Mouse (Mus musculus) right cerebral cortex, adult 2 months (tissue): ENCODE results near the gene Pde6h.
A peak's percentile ranks its signal among the peaks of the same experiment; 100 is the strongest.

Source experiments
- DNase-seq, 2 experiments: peaks; one replicate each; pipeline ENCODE4 v3.0.0; 2021 to 2022; ENCODE audit warnings: low spot score in 2 of 2

Gene Pde6h

GRCm38 (mm10) chr6:136940188-136940960, 16.7 kb downstream of the Pde6h start:
- no peak for DNase-seq

GRCm38 (mm10) chr6:136941051-136942021, 17.7 kb downstream of the Pde6h start, which contains the start of gene Arhgdib:
Arhgdib (minus strand) TSS chr6:136941899.
- peak; percentile 29 to 34 for DNase-seq

GRCm38 (mm10) chr6:136942280-136942679, 18.6 kb downstream of the Pde6h start:
- peak in 1 of 2 experiments; percentile 14 for DNase-seq

GRCm38 (mm10) chr6:136943392-136943791, 19.8 kb downstream of the Pde6h start:
- no peak for DNase-seq

- peak in 1 of 2 experiments; percentile 23 for DNase-seq
Measured at GRCm38 (mm10) chr6:136944511-136944910, 20.9 kb downstream of the Pde6h start.

- no peak for DNase-seq
Measured at GRCm38 (mm10) chr6:136946241-136946640, 22.6 kb downstream of the Pde6h start.

GRCm38 (mm10) chr6:136946943-136947342, 23.3 kb downstream of the Pde6h start:
- peak in 1 of 2 experiments; percentile 46 for DNase-seq

- no peak for DNase-seq
Measured at GRCm38 (mm10) chr6:136947716-136948115, 24.1 kb downstream of the Pde6h start.

GRCm38 (mm10) chr6:136950171-136950570, 26.5 kb downstream of the Pde6h start:
- no peak for DNase-seq

GRCm38 (mm10) chr6:136952930-136953329, 29.3 kb downstream of the Pde6h start:
- DNase-seq = no peak

DNA sequence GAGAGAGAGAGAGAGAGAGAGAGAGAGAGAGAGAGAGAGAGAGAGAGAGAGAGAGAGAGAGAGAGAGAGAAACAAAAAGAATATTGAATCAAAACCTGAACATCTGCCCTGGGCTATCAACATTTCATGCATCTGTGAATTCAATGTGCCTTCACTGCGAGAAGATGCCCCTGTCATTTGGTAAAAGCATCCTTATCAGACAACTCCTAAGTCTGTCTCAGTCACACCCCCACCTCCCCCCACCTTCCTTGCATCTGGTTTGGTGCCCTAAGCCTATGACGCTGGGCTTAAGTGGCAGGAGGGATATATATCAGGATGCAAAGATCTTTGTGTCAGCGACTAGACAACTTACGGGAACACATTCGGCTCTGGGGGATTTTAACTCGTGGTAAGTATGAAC, 30.6 kb downstream of the Pde6h start:
- no peak for DNase-seq

GRCm38 (mm10) chr6:136954715-136955114, 31.1 kb downstream of the Pde6h start:
- no peak for DNase-seq

DNA sequence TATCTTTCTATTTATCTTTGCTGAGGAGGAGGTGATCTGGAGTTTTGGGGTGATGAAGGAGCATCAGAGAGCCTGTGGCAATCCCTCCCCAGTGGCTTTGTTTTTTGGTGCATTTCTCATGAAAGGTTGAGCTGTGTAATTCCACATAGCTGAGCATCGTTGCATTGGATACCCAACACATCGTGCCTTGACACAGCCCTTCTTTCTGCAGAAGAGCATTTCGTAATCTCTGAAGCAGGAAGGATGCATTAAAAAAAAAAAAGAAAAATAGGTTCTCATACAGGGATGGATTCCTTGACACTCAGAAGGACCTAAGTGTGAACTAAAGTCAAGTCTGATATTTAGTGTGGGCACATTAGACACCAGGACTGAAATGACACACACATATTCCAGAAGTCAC, 31.6 kb downstream of the Pde6h start:
- DNase-seq = no peak

- no peak for DNase-seq
Measured at GRCm38 (mm10) chr6:136957062-136957461, 33.4 kb downstream of the Pde6h start.

GRCm38 (mm10) chr6:136959131-136959530, 35.5 kb downstream of the Pde6h start:
- DNase-seq = no peak

GRCm38 (mm10) chr6:136962957-136963356, 39.3 kb downstream of the Pde6h start:
- no peak for DNase-seq

DNA sequence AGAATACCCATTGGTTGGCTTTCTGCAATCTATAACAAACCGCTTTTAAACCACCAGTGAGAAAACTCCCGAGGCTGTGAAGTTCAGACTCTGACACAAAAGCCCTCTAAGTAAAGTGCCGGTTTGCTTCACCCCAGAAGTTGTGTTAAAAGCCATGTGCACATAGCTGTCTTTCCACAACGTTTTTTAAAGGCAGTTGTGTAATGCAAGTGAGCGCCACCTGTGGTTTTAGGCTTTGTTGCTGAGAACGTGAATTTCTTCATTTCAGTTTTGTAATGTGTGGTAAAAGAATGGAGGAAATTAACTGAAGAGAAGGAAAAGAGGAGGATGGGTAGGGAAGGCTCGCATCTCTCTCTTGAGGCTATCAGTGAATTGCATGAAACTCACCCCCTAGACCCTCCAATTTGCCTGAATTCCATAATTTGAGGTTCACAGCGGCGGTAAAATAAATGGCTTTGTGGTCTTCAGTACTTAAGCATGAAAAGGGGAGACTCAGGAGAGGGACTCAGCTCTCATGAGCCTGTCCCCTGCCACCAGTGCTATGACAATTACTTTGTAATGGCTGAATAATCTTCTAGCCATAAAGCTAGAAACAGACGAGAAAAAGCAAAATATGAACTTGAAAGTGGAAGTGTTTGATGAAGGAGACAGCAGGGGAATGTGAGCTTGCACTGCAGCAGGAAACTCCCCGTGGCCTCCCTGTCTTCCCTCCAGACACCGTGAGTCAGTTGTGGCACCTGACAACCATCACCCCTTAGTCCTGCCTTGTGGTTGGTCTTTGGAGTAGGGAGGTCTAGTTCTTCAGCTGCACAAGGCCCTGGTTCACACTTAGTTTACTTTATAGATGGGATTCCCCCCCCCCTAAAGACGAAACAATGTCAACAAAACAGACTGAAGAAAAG, 41.2 kb downstream of the Pde6h start:
- DNase-seq = no peak

DNA sequence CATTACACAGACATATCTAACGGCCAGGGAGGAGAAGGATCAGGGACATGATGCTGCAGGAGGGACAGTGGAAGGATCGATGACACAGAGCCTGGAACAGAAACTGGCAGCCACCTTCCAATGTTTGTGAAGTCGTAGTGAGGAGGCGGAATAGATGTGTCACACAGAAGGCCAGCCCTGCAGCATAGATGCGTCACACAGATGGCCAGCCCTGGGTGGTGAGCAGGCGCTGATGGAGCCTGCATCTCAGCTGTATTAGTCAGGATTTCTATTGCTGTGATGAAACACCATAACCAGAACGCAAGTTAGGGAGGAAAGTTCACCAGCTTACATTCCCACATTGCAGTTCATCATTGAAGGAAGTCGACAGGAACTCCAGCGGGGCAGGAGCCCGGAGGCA, 42.3 kb downstream of the Pde6h start:
- DNase-seq = peak; percentile 23 to 25

DNA sequence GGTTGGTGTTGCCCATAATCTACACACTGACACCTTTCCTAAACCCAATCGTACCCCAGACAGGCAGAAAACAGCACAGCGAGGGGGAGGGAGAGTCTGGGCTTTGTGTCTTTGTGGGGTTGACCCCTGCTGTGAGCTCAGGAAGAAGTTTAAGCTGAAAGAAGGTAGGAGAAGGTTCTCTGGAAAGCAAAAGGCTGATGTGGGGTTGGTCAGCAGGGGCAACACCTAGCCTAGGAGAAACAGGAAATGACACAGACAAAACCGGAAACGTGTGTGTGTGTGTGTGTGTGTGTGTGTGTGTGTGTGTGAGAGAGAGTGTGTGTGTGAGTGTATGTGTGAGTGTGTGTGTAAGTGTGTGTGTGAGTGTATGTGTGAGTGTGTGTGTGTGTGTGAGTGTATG, 43.8 kb downstream of the Pde6h start:
- DNase-seq = no peak

DNA sequence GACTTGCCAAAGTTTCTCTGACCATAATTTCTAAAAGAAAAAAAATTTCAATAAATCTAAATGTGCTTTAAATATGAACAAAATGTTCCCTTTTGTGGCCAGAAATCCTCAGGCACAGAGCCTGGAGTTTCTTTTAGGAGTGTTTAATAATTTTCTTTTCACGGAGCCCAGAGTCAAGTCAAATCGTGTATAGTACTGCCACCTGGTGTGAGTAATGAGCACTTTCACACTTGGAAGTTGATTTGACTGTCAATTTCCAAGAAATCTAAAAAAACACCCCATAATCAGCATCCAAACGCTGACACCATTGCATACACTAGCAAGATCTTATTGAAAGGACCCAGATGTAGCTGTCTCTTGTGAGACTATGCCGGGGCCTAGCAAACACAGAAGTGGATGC, 45.2 kb downstream of the Pde6h start:
- DNase-seq = peak in 1 of 2 experiments; percentile 36

GRCm38 (mm10) chr6:136979274-136980082, 55.8 kb downstream of the Pde6h start:
- no peak for DNase-seq
